Mouse (Mus musculus): ENCODE measurements at regions not wholly inside any gene's neighbourhood (a gene's known extent, or its start where the extent isn't known, plus 50 kb on each side); places are given as distances from the start of the nearest gene placed in this dataset.
"Not testable (repeated sequence)": the region's sequence is repeated elsewhere in the genome, so short reads cannot be mapped to it uniquely, and the experiment has no call there.

DNA sequence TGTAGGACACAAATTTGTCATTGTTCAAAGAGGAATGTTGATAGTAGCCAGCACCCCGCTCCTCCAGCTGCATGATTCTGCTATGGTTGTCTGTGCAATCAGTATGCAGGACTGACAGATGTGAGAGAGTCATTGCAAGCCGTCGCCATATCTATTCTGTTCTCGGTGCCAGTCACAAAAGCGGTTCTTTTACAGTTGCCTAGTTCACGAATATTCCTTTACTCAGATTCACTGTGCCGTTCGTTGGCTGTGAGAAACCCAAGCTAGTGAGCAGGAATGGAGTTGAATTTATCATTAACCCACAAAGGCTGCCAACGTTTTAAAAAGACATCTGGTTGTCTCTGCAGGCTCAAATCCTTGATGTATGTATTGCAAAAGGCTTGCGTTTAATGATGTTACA, 206.9 kb downstream of the Rchy1 start:
- DNase-seq (ENCODE audit: low spot score in 2 of 2), result no peak

DNA sequence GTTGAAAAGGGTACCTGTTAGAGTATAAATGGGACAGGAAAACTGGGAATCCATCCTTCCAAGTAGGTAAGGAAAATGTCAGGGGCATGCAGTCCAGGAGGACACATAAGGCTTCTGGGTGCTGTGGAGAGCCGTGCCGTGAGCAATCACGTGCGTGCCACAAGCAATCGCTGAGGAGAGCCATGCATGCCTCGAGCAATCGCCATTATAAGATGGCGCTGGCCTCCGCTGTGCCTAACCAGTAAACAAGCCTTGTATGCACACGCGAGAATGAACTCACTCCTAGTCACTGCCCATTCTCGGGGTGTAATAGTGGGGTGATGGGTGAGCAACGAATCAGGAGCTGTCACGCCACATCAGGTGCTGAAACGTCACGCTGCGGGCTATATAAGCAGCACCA, 210.0 kb downstream of the Rchy1 start:
- DNase-seq (ENCODE audit: low spot score in 2 of 2), result not testable (repeated sequence)

DNA sequence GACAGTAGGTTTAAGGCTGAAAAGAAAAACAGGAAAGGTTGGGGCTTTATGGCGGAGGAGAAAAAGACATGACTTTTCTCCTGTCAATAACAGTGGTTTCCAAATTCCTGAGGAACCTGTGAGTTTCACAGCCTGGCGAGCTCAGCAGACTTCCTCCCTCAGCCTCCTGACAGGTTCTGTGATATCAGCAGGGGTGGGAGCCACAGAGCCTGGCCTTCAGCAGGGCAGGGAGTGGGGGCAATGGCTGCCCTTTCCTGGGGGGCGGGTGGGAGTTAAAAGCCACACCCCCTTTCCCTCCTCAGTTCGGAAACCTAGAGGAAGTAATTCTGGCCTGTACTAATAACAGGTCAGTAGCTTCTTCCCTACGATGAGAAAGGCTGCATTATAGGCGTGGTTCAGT, 211.7 kb downstream of the Rchy1 start:
- no peak for DNase-seq (ENCODE audit: low spot score in 2 of 2)

DNA sequence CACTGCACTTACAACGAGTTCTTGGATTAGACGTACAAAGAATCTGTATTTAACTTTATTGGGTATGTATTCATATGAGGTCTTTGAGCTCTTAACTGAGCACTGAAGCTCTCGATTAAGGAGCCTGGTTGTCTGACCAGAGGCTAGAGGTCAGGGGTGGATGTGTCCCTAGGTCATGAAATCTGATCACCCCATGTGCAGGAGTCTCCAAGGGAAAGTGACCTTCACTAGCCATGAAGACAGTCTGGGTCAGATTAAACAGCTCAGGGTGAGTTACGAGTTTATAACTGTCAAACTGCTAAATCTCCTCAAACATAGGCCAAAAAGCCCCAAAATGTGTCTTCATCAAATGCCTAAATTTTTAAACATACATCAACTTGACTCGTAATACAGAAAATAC, 216.8 kb downstream of the Rchy1 start:
- no peak for DNase-seq (ENCODE audit: low spot score in 2 of 2)

DNA sequence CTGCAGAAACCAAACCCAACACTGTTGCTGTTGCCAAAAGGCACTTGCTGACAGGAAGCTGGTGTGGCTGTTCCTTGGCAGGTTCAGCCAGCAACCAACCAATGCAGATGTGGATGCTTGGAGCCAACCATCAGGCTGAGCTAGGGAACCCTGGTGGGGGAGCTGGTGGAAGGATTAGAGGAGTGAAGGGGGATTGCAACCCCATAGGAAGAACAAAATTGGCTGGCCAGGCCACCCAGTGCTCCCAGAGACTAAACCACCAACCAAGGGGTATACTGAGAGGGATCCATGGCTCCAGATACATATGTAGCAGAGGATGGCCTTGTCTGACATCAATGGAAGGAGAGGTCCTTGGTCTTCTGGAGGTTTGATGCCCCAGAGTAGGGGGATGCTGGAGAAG, 218.5 kb downstream of the Rchy1 start:
- DNase-seq (ENCODE audit: low spot score in 2 of 2), result no peak

DNA sequence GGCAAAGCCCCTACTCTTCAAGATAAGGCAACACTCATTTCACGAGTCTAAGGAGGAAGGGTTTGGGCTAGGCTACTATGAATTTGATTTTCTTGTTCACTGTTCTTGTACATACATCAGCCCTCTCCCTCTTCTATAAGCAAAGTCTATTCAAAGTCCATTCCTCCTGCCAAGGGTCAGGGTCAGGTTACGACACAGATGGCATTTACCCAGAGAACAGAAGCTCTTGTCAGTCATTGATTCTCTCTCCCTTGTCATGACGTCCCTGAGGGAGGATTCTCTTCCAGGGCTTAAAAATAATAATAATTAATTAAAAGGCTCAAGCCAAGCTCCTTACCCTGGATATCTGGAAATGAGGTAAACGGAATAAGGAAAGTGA, 222.7 kb downstream of the Rchy1 start:
- DNase-seq (ENCODE audit: low spot score in 2 of 2), result no peak

DNA sequence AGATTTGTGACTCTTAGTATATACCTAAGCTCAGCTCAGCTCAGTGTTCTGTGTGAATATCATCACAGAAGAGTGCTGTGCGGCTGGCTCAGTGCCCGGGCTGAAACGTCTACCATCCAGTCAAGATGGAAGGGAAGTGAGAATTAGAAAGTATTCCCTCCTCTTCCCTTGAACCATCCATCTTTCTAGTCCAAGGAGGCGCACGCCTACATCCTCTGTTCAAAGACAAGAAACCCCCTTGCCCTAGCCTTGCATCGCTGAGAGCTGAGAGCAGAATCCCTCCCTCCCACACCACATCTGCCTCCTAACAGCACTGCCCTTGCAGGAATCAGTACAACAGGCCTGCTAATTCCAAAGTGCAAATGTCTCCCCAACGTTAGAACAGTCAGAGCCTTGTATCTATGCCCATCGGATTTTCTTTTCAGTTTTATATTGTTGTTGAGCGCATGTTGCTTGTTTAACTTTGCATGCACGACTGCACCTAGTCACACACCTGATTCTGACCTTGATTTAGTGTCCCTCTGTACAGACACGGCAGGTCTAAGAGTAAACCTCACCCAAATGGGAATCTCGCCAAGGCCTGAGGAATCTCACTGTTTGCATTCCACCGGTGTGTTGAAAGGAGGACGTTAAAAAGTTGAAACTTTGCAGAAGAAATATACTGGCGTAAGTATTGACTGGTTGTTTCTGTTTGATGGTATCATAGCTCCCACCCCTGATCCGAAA, 222.2 kb downstream of the Parm1 start:
- DNase-seq (ENCODE audit: low spot score in 2 of 2), result peak; percentile 17 to 56

DNA sequence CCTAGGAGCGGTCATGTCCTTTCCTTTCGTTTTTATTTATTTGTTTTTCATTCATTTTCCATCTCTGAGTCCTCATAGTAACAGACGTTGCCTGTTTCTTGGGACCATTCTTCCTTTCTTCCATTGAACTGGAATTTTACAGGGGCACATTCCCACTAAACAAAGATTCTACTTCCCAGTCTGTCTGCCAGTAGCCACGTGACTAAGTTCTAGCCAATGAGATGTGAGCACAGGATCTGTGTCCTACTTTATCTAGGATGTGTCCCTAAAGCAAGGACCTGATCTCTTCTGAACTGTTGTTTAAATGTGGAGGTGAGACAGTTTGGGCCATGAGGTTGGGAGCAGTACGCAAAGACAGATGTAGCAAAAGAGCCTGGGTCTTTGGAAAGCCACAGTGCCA, 214.6 kb downstream of the Parm1 start:
- DNase-seq (ENCODE audit: low spot score in 2 of 2), result no peak

DNA sequence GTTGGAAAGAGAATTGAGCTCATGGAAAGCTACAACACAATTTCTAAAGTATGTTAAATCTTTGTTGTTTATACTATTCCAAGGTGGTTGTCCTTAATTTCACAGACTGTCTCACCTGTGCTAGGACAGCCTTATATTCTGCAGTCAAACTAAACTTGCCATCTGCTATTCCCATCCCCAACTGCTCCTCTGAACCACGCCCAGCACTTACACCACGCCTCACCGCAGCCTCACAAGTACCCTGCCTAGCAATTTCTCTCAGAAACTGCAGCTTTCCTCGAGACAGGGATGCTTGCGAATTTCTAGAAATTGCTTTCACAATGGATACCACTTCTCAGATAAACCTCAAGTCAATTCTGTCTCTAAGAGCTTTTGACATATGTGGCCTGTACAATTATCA, 213.7 kb downstream of the Parm1 start:
- DNase-seq (ENCODE audit: low spot score in 2 of 2), result no peak

DNA sequence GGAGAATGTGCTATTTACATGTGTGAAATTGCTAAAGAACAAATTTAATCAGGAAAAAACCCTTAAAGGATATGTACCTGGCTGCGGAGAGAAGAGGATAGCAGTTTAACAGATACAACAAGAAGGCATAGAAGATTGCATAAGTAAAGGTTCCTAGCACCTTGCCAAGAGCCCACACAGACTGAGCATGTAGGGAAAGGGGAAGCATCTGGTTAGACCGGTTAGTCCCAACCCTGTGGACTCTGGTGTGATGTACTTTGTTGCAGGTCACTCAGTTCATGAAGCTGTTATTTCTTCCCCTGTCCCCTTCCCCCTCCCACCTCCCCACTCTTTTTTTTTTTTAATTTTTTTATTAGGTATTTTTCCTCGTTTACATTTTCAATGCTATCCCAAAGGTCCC, 212.5 kb downstream of the Parm1 start:
- no peak for DNase-seq (ENCODE audit: low spot score in 2 of 2)

DNA sequence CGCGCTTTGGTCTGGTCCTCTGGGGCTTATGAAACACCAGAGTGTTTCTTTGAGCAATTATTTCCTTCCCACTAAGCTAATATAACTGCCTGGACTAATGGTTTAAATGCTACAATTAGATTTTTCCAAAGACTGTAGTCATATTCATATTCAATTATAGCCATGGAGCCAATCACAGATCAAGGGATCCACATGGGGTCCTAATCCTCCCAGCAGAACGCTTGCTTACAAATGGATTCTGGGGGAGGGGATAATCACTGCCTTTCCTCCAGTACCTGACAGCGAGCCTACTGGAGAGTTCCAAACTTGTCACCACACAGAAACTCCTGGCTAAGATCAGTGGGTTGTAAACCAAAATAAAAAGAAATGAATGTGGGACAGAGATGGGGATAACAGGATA, 212.0 kb downstream of the Parm1 start:
- DNase-seq (ENCODE audit: low spot score in 2 of 2), result no peak

DNA sequence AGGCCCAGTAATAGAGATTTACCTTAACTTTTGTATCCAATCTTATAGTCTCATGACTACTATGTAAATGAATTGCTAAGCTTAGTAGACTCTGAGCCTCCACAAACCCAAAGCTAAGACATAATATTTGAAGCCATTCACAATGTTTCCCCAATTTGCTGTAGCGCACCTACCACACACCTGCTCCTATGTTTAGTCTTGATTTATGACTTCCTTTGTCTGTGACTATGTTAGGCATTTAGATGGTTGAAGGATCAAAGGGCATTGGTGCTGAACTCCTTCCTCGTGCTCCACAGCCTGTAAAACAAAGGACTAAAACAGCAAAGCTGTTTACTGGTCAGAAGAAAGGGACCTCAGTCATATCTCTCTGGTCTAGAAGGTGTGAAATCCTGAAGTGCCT, 210.0 kb downstream of the Parm1 start:
- no peak for DNase-seq (ENCODE audit: low spot score in 2 of 2)

DNA sequence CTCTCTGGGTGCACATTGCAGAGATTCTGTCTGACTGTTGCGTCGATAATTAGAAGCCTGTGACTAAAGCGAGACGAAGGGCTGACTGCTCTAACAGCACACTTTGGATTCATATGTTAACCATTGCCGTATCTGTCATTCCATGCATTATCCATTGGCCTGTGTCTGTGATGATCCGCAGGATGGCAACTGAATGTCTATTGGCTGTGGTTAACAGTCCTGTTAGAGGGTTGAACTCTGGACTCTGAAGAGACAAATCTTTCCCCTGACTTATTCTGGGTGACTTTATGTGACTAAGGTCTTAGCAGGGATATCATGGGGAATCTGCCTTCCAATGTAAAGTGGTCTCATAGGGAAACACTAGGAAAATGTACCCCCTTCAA, 208.7 kb downstream of the Parm1 start:
- no peak for DNase-seq (ENCODE audit: low spot score in 2 of 2)

DNA sequence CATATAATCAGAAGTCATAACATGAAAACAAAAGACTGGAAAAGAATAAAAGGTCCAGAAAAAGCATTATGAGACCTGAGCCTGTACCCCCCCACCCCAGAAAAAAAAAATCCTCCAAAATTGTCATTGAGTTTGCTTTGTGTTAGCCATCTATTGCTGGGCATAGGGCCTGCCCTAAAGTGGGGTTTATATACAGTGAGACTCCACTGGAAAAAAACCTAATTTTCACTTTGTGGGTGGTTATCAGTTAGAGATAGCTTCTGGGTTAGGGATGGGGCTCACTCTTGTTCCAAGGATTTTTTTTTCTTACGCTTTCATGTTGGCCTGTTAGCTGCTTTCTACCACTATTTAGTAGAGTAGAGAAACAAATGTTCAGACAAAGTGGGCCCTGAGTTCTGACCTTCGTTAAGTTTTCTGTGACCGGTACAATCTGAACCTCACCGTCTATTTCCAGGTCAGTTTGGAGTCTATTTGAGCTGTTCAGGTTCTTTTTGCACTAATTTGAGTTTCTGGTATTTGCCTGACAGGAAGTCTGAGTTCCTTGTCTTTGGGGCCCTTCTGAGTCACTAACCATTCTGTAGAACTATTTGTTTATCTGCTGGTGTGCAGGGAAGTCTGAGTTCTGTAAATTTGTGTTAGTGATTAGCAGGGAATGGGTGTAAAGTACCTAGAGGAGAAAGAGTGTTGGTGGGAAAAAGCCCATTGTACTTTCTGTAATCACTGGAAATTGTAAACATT, 208.1 kb downstream of the Parm1 start:
- no peak for DNase-seq (ENCODE audit: low spot score in 2 of 2)

DNA sequence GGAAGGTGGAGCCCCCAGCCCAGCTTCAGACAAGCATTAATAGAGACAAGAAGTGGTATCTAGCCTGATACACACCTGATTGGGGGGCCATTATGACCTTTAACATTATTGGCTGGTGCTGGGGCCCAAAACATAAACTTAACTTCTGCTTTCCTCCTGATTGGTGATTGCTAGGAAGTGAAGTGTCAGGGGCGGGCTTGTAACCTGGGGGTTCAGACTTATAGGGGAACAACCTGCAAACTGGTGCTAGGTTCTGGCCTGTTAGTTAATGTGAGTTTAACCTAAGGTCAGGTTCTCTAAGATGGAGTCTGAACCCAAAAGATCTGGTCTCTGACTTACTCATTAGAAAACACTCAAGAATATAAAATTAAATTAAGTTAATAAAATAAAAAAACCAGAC, 207.5 kb downstream of the Parm1 start:
- no peak for DNase-seq (ENCODE audit: low spot score in 2 of 2)

DNA sequence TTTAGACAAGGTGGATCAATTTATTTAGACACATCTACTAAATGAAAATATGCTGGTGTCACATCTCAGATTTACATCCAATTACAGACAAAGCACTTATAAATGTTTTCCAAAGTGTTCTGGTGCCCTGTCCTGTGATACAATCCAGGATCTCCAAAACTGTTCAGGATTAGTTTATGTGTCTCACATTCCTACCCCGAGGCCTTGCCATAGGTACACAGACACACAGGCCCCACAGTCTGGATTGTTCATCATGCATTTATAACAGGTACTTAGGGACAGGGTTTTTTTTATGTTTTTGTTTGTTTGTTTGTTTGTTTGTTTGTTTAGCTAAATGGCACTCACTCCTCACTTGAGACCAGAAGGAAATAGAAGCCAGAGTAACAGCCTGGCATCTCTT, 206.0 kb downstream of the Parm1 start:
- DNase-seq (ENCODE audit: low spot score in 2 of 2), result no peak

DNA sequence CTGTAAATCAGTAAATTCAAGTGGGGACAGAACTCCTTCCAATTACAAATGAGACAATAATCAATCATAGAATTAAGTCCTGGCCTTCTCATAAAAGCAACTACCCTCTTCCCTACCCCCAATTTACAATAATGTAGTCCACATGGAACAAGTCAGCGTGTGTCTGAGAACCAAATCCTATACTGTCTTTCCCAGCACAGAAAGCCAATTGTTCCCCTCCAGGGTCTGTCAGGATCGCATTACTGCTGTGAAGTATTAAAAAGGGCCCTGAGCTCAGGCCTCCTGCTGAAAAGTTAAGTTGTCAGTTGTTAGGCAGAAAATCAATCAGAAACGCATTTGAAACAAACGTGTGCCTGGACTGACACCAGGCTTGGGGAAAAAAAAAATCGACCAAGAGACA, 205.6 kb downstream of the Parm1 start:
- no peak for DNase-seq (ENCODE audit: low spot score in 2 of 2)

DNA sequence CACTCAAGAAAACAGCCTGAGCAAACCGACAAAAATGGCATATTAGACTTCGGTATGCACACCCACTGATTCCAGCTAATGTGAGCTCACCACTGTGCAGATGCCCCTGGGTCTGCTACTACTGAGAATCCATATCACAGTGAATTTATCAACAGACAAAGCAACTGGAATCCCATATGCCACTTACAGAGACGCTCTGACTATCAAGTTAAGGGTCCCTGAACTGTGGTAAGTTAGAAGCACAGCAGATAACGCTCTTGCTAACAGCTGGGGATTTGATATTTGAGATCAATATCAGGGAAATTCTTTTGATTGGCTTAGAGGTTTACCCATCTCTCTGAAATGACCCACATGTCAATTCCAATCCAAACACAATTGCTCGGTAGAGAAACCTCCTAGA, 205.0 kb downstream of the Parm1 start:
- DNase-seq (ENCODE audit: low spot score in 2 of 2), result no peak

DNA sequence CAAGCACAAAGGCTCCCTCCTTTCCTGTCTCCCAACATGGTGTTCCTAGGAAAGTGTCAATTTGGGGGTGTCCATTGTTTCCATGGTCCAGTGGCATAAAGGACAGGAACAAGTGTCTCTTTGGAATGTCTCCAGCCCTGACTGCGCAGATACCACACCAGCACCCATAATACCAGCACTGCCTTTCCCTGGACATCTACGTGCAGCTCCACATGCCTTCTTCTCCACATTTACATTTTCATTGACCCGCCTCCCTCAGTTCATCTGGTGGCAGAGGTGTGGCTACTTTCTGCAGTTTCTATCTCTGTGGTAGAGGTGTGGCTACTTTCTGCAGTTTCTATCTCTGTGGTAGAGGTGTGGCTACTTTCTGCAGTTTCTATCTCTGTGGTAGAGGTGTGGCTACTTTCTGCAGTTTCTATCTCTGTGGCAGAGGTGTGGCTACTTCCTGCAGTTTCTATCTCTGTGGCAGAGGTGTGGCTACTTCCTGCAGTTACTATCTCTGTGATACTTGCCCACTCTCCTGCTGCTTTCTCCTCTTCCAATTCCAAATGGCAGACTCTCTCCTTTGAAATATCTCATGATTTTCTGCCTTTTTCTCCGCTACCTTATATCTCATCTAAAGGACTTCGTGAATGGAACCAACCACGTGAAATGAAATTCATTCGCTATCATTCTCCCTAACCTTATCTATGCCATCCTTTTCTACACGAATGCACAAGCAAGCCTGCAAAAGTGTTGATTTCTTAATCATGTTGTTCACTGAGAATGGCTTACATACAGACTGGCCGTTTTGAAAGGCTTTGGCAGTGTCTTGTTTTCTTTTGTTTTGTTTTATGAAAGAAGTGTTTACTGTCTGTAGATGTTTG, 204.0 kb downstream of the Parm1 start:
- DNase-seq (ENCODE audit: low spot score in 2 of 2), result no peak

DNA sequence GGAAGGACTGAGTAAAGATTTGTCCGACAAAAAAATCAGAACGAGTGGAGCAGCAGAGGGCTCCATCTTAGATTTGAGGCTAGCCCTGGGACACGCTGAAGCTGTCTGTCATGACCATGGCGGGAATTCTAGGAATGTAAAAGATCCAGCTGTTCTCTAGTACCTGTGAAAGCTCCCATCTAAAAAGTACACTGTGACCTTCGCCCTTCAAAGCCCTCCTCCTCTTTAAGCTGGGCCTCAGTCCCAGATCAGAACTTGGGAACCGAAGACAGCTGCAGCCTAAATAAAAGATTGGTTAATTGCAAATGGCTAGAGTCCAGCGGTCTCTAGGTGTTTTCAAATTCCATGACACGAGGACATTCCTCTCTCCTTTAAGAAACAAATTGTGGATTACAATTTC, 195.6 kb downstream of the Parm1 start:
- DNase-seq (ENCODE audit: low spot score in 2 of 2), result no peak

DNA sequence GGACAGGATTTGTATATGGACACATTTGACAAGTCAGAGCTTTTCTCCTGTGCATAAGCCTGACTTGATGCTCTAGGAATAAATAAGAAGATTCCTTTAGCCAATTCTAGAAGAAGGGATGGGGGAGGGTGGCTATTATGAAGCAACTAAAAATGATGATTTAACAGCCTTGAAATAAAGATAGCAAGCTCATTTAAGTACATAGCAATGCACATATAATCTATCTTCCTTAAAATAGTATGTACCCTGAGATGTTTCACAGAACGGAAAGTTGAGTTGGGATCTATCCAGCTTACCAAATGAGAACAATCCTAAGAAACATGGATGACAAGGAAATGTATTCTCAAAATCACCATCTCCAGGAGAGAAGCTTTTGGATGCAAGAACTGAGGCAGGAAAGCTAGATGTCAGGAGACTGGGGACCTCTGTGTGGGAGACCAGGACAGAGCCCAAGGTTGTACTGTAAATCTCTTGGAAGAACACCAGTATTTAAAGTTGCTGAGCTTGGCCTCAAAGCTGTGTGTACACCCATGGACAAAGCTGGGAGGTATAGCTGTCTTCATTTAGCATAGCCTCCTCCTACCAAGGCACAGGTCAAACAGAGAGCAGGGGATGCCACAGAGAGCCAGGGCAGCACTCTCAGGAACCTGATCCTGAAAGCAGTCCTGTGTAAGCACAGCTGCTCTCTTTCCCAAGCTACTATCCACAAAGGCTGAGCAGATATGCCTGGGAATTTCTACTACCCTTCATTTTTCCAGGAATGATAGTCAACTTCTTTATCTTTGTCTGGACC, 192.3 kb downstream of the Parm1 start:
- no peak for DNase-seq (ENCODE audit: low spot score in 2 of 2)

DNA sequence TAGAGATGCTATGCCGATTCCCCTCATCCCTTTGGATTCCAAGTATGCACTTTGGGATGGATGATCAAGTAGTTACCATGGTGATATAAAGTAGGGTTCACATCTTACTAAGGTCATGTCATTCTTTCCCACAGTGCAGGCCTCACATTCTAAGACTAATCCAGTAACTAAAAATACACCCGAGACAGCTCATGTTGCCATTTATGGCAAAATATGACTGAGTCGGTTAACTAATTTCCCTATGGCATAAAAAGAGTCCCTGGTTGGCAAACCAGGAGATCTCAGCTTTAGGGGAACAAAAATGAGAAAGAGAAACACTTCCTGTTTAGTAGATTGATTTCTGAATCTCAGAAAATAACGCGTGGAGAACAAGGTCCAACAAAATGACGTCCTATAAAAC, 190.7 kb downstream of the Parm1 start:
- no peak for DNase-seq (ENCODE audit: low spot score in 2 of 2)
